Mouse (Mus musculus): ENCODE measurements around the gene Aqp2.

Aqp2 gene

GRCm38 (mm10) chr15:99631618-99632017, 52.8 kb downstream of the Aqp2 start:
- DNase-seq, result no peak

Data from kidney, postnatal 10 days (tissue).